Mouse (Mus musculus) adrenal gland, adult 18-20 months (tissue): ENCODE measurements around the gene Hnrnpab. TPM values are rescaled to one million over a fixed set of nuclear protein-coding genes. Genes with fewer than 3 reads are reported as not detected.

Source experiments
- DNase-seq, 2 experiments: peaks; one replicate each; pipeline ENCODE4 v3.0.0; 2021 to 2022; ENCODE audit warnings: low spot score in 2 of 2
- total RNA-seq, 2 experiments: library from RNA; stranded (reverse); gene quantifications; 1 replicate in 1 of 2; 2 replicates in 1 of 2; pipeline ENCODE4 v1.2.3; 2021

Hnrnpab gene
- total RNA-seq, 2 experiments from 2014 or later: 254 to 336 TPM

GRCm38 (mm10) chr11:51579024-51579423 lies 27.6 kb downstream of the Hnrnpab start:
- DNase-seq: no peak

- no peak for DNase-seq
Measured at GRCm38 (mm10) chr11:51577587-51577986, 29.1 kb downstream of the Hnrnpab start.

GRCm38 (mm10) chr11:51576454-51576853 lies 30.2 kb downstream of the Hnrnpab start:
- no peak for DNase-seq

GRCm38 (mm10) chr11:51568801-51569200 lies 37.8 kb downstream of the Hnrnpab start:
- DNase-seq: no peak

- no peak for DNase-seq
Measured at GRCm38 (mm10) chr11:51565951-51566350, 40.7 kb downstream of the Hnrnpab start.

- DNase-seq: no peak
Measured at GRCm38 (mm10) chr11:51565062-51565461, 41.6 kb downstream of the Hnrnpab start.

- no peak for DNase-seq
Measured at GRCm38 (mm10) chr11:51563276-51563675, 43.4 kb downstream of the Hnrnpab start.

GRCm38 (mm10) chr11:51555066-51555465 lies 51.6 kb downstream of the Hnrnpab start:
- DNase-seq: no peak

GRCm38 (mm10) chr11:51554590-51554989 lies 52.1 kb downstream of the Hnrnpab start:
- DNase-seq: no peak

GRCm38 (mm10) chr11:51552091-51552490 lies 54.6 kb downstream of the Hnrnpab start:
- DNase-seq: no peak

- no peak for DNase-seq
Measured at GRCm38 (mm10) chr11:51551253-51551652, 55.4 kb downstream of the Hnrnpab start.

Other genes starting within 250 kb of the Hnrnpab start
- gene Phykpl, start 22.1 kb downstream of the Hnrnpab start, total RNA-seq: 10 to 100 TPM; 20.9 to 24.6 TPM
- 10 to 100 TPM; 53.3 to 68.6 TPM for gene Nhp2, start 12.9 kb upstream of the Hnrnpab start, total RNA-seq
- 10 to 100 TPM; 30.0 to 47.2 TPM for gene Rmnd5b, start 29.0 kb upstream of the Hnrnpab start, total RNA-seq
- gene N4bp3, start 44.0 kb upstream of the Hnrnpab start, total RNA-seq: 1 to 10 TPM; 6.3 to 7.7 TPM
- 1 to 10 TPM; 1.3 TPM for gene D930048N14Rik, start 44.1 kb upstream of the Hnrnpab start, total RNA-seq
- gene 0610009B22Rik, start 82.0 kb upstream of the Hnrnpab start, total RNA-seq: 10 to 100 TPM; 45.2 to 57.2 TPM
- gene Sec24a, start 156.8 kb upstream of the Hnrnpab start, total RNA-seq: 10 to 100 TPM; 33.2 to 47.2 TPM
- 100 to 1,000 TPM; 109 to 110 TPM for gene Sar1b, start 156.8 kb upstream of the Hnrnpab start, total RNA-seq